Mouse (Mus musculus) central nervous system, embryonic 14 days (tissue): Measurements from ENCODE around the gene Mea1. TPM values are rescaled to one million over a fixed set of nuclear protein-coding genes. Genes with fewer than 3 reads are reported as not detected.

Experiments used
- polyA plus RNA-seq: library from polyadenylated mRNA; depleted of rRNA; stranded (reverse); fragments of >200 nt; gene quantifications from 2 replicates; pipeline ENCODE4 v1.2.3, GENCODE M21; 2012; rRNA removed

Mea1 gene
- polyA plus RNA-seq, result 168 and 171 TPM in 2 replicates

DNA sequence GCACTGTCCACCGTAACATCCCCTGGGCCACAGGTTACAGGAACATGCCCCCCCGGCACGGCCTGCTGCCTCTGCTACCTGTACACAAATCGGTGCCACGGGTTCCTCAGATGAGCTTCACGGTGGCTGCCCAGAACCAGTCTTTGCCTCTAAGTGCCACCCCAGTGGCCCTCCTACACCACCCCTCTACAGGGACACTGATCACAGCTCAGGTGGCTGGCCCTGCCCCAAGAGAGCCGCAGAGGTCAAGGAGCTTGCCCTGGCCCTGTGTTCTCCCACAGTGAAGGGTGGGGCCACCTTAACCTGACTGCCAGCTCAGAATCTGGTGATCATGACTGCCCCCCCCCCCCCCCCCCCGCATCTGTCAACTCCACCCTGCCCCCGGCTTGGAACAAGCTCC lies at the start of gene Mea1:
Gene Mea1 (plus strand): TSS at position 378 of the 400 bp plus-strand sequence.

DNA sequence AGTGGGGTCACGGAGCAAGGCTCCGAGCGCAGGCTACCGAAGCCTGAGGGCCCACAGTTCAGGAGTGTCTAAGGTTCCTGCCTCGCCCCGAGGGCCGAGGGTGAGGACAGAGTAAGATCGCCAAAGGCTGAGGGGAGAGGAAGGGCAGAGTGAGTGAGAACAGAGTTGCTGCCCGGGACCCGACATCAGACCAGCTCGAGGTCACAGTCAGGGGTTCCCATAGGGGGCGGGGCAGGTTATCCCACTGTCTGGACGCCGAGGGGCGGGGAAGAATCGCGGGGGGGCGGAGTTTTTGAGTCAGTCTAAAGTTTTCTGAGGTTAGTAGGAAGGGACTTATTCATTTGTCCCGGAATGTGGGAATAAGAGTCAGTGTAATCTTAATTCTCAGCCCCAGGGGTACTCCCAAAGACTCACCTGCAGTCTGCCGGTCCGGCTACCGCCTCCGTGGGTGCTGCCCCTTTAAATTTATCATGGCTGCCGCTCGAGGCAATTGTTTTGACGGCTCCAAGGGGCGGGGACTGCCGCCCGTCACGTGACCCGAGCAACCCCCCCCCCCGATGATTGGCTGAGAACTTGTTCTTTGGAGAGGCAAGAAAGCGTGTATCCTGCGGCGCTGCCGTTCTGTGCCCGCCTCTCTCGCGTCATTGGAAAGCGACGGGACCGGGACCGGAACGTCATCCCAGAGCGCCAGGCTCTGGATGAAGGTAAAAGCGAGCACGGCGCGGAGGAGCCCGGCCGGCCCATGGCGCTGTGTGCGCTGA lies 32.9 kb upstream of the Mea1 start, which contains the start of the genes Klc4 and Mrpl2:
Gene Klc4 (minus strand): TSS at position 462 of the 761 bp plus-strand sequence.
Gene Mrpl2 (plus strand): TSS at position 669 of the 761 bp plus-strand sequence.

DNA sequence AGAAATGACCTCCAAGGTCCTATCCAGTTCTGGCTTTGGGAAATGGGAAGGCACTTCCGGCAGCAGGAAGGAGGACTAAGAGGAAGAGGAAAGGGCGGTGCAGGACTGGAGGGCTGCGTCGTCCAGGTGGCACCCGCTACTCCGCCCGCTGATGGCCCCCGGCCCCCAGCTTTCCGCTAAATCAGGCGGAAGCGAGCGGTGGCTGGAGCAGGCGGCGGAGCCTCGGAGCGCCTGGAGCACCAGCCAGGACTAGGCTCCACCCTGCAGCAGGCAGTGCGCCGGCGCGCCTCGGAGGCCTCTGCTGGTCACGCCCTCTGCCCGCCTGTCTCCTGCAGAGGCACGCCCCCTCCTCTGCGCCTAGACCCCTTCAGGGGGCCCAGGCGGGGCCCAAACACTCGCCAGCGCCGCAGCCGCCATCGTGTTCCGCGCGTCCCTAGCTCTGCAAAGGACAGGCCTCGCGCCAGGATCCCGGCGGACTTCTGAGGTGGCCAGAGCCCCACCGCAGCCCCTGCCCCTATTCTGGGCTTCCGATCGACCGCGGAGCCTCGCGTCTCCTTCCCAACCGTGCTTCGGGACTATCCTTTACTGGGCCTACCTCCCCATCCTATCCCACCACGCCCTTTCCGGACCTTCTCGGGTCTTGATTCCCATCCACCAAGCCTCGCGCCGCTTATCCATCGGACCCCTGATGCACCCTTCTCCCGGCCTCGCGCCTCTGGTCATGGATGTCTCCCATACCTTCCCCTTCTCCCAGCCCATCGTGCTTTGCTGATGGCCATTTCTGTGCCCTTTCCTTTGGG lies 28.2 kb upstream of the Mea1 start, which contains the start of gene Cul7:
Gene Cul7 (plus strand): TSS at position 106 of the 800 bp plus-strand sequence.

GRCm38 (mm10) chr17:46673850-46674529 lies 4.6 kb upstream of the Mea1 start, which contains the start of gene Rrp36:
Rrp36 (minus strand) TSS chr17:46674352.

GRCm38 (mm10) chr17:46680760-46681373 lies 2.3 kb downstream of the Mea1 start, which contains the start of gene Klhdc3:
Klhdc3 (minus strand) TSS chr17:46680914.

GRCm38 (mm10) chr17:46704887-46705835 lies 26.6 kb downstream of the Mea1 start, which contains the start of gene Ppp2r5d:
Ppp2r5d (minus strand) TSS chr17:46705111.

DNA sequence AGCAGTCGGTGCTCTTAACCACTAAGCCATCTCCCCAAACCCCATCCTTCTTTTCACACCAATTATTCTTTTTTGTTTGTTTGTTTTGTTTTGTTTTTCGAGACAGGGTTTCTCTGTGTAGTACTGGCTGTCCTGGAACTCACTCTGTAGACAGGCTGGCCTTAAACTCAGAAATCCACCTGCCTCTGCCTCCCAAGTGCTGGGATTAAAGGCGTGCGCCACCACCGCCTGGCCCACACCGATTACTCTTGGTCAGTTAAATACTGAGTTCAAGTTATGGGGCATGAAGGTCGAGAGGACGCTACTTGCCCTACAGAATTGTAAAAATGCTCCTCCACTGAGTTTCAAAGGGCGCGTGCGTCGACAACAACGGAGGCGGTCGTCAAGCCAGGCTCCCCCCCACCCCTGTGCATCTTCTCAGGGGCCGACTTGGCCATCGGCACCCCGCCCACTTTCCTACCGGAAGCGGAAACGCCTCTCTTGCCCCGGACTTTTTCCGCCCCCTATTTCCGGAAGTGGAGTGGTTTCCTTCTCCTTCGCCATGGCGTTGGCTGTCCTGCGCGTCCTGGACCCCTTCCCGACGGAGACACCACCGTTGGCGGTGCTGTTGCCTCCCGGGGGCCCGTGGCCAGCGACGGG lies 32.5 kb downstream of the Mea1 start, which contains the start of gene Pex6:
Gene Pex6 (plus strand): TSS at position 505 of the 639 bp plus-strand sequence.

DNA sequence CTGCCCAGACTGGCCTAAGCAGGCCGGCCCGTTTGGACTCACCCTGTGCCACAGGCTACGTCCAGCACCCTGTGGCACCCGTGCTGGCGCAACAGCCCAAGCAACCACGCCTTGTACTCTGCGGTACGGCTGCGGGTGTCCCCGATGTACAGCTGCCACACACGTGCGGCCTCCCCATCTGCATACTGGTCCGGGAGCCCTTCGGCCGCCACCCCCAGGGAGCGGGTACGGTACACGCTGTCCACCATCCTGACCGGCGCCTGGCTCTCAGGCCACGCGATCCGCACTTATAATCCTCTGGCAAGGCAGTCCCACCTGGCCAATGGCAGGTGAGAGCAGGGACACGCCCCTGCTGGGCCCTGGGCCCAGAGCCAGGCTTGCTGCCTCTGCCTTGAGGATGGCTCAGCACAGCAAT lies 50.3 kb downstream of the Mea1 start, which contains the start of gene Gnmt:
Gene Gnmt (minus strand): TSS at position 265 of the 415 bp plus-strand sequence.

Other genes with a start within 250 kb of the Mea1 start
- 7.2 and 8.6 TPM in 2 replicates for gene Crip3, start 249.9 kb upstream of the Mea1 start, polyA plus RNA-seq
- gene Slc22a7, start 240.3 kb upstream of the Mea1 start, polyA plus RNA-seq, result 0.14 and 0.15 TPM in 2 replicates
- 20.1 and 21.0 TPM in 2 replicates for gene Ttbk1, start 191.1 kb upstream of the Mea1 start, polyA plus RNA-seq
- 22.5 and 29.6 TPM in 2 replicates for gene Dnph1, start 182.1 kb upstream of the Mea1 start, polyA plus RNA-seq
- 37.0 and 39.7 TPM in 2 replicates for gene Cul9, start 132.4 kb upstream of the Mea1 start, polyA plus RNA-seq
- 63.0 and 64.7 TPM in 2 replicates for gene Srf, start 122.6 kb upstream of the Mea1 start, polyA plus RNA-seq
- gene Ptk7, start 49.3 kb upstream of the Mea1 start, polyA plus RNA-seq, result 27.6 and 39.1 TPM in 2 replicates
- gene Klc4, start 32.8 kb upstream of the Mea1 start, polyA plus RNA-seq, result 35.0 and 37.2 TPM in 2 replicates
- gene Mrpl2, start 32.6 kb upstream of the Mea1 start, polyA plus RNA-seq, result 57.1 and 58.5 TPM in 2 replicates
- gene Cul7, start 28.5 kb upstream of the Mea1 start, polyA plus RNA-seq, result 79.9 and 93.7 TPM in 2 replicates
- gene Rrp36, start 4.4 kb upstream of the Mea1 start, polyA plus RNA-seq, result 36.2 and 40.8 TPM in 2 replicates
- 140 and 150 TPM in 2 replicates for gene Klhdc3, start 2.1 kb downstream of the Mea1 start, polyA plus RNA-seq
- gene Ppp2r5d, start 26.3 kb downstream of the Mea1 start, polyA plus RNA-seq, result 105 and 111 TPM in 2 replicates
- 42.6 and 47.2 TPM in 2 replicates for gene Pex6, start 32.7 kb downstream of the Mea1 start, polyA plus RNA-seq
- gene Gnmt, start 50.4 kb downstream of the Mea1 start, polyA plus RNA-seq, result 1.8 and 2.8 TPM in 2 replicates
- gene Cnpy3, start 73.4 kb downstream of the Mea1 start, polyA plus RNA-seq, result 53.5 and 59.9 TPM in 2 replicates
- gene Ptcra, start 84.9 kb downstream of the Mea1 start, polyA plus RNA-seq, result 0.04 TPM in 1 of 2 replicates, not detected in the other
- 64.8 and 67.4 TPM in 2 replicates for gene 2310039H08Rik, start 93.8 kb downstream of the Mea1 start, polyA plus RNA-seq
- 88.2 and 89.8 TPM in 2 replicates for gene Rpl7l1, start 103.9 kb downstream of the Mea1 start, polyA plus RNA-seq
- 17.7 and 20.6 TPM in 2 replicates for gene Bicral, start 179.7 kb downstream of the Mea1 start, polyA plus RNA-seq
- 34.7 and 37.5 TPM in 2 replicates for gene Tbcc, start 211.9 kb downstream of the Mea1 start, polyA plus RNA-seq
- gene Prph2, start 231.7 kb downstream of the Mea1 start, polyA plus RNA-seq, result 0.05 TPM in 2 replicates